Mouse (Mus musculus) liver, adult (tissue): ENCODE results near the gene Spata21.

Experiments
- GATA4 ChIP-seq: IDR thresholded peaks from 2 replicates; pipeline ENCODE4 v1.6.1; 2014; ENCODE audit warnings: mild to moderate bottlenecking, low read length; ENCODE audit not compliant: insufficient replicate concordance

The Spata21 gene

GRCm38 (mm10) chr4:141157485-141157884 is 69.4 kb downstream of the Spata21 start:
- TF ChIP-seq GATA4: no peak

DNA sequence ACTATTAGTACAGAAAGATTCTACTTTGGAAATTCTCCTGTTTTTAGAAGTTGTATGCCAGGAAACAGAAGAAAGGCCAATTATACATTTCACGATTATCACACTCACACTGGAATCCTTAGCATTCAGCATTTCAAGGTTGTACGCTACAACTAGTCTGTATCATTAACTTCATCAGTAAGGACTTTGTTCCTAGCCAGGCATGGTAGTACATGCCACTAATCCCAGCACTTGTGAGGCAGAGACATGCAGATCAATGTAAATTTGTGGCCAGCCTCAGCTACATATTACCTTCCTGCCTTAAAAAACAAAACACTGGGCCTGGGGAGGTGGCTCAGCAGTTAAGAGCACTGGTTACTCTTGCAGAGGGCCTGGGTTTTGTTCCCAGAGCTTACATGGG is 70.5 kb downstream of the Spata21 start:
- TF ChIP-seq GATA4: no peak

DNA sequence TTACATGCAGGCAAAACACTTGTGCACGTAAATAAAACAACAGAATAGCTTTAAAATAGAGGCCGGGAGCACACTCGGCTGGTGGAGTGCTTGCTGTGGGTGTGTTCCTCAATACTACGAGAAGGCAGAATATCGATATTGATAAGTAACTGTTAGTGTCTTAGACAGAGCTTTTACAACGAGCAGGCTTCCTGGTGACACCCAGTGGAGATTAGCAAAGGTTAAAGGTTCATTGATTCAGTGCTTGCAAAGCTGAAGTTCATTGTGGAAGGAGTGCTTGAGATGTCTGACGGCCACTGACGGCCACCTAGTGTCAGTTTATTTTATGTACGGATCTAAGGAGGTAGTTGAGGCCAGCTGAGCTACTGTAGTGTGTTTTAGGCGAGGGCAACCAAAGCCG is 71.0 kb downstream of the Spata21 start:
- no peak for TF ChIP-seq GATA4

DNA sequence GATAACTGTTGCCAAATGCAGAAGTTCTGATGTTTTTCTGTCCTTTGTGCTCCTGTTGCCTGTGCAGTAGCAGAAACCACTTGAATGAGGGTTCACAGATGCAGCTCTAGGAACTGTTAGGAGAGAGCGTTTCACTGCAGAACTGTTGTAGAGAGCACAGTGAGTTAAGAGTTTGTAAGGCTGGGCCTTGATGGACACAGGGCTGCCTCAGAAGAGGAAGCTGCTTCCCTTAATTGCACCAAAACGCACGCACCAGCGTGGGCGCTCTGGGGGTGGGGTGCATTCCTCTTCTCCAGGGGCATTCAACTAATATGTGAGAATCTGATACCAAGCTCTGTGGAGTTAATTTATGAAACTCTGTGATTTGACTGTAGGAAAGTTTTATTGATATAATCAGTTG is 71.5 kb downstream of the Spata21 start:
- TF ChIP-seq GATA4: no peak

DNA sequence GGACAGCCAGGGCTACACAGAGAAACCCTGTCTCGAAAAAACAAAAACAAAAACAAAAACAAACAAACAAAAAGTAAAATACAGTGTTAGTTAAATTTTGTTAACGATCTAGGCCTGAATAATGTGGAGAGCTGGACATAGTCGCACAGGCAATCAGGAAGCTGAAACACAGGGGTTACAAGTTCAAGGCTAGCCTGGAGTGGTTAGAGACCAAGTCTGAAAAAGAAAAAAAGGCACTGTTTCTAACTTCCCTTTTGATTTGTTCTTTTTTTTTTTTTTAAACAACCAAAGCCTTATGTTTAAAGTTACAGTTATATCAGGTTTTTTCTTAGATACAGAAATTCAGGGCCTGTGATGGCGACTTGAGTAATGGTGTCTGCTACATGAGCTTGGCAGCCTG is 72.1 kb downstream of the Spata21 start:
- TF ChIP-seq GATA4: no peak

GRCm38 (mm10) chr4:141161699-141162208 is 73.6 kb downstream of the Spata21 start:
- no peak for TF ChIP-seq GATA4
